Comparison of ENCODE assay signal across 8 mouse cellular contexts in genomic region chr19:37433895-37434262, GRCm38 (mm10). TPM values are rescaled to one million over a fixed set of nuclear protein-coding genes. Genes with fewer than 3 reads are reported as not detected.
DNase-seq lines count a peak whose midpoint lies in the region; ATAC-seq and TF ChIP-seq lines count a peak whose summit lies in the region.

No protein-coding gene starts in this region.

- peak overlapping the region; percentile 62 for H3K4me3 ChIP-seq in spleen, adult 2 months (ENCODE audit: extremely low read depth, insufficient read depth, insufficient read length)
- peak overlapping the region; percentile 57 for H3K4me3 ChIP-seq in embryonic facial prominence, embryonic 10.5 days
- H3K4me3 ChIP-seq in hindbrain, postnatal 0 days (ENCODE audit: low read length) = no peak overlapping the region
- peak overlapping the region; percentile 66 for H3K4me3 ChIP-seq in liver, embryonic 15.5 days (replicated peaks)

- peaks cover 6% of the 10 kb centered on the region for H3K36me3 ChIP-seq in spleen, adult 2 months (ENCODE audit: control insufficient read depth, insufficient read depth, low read length)
- H3K36me3 ChIP-seq in embryonic facial prominence, embryonic 10.5 days (replicated peaks) = no peaks in the 10 kb centered on the region
- no peaks in the 10 kb centered on the region for H3K36me3 ChIP-seq in hindbrain, postnatal 0 days (ENCODE audit: insufficient read depth, low read length)
- H3K36me3 ChIP-seq in liver, embryonic 15.5 days (replicated peaks) = no peaks in the 10 kb centered on the region

- no peak for DNase-seq in spleen, adult 2 months (ENCODE audit: low read depth in 1 of 2, low spot score in 2 of 2)
- no peak for DNase-seq in spleen, postnatal 14 days (ENCODE audit: low spot score in 2 of 2)
- peak; percentile 64 for DNase-seq in embryonic facial prominence, embryonic 10.5 days (ENCODE audit: low spot score)
- no peak for DNase-seq in hindbrain, postnatal 0 days (ENCODE audit: low spot score)
- peak; percentile 44 for DNase-seq in retina, embryonic 14.5 days (ENCODE audit: low spot score)
- DNase-seq in ovary, postnatal 36 days (ENCODE audit: low spot score) = no peak

- peaks cover 7% of the 10 kb centered on the region for H3K27me3 ChIP-seq in spleen, adult 2 months (ENCODE audit: control insufficient read depth, insufficient read depth, low read length)
- peaks cover 92% of the 10 kb centered on the region for H3K27me3 ChIP-seq in embryonic facial prominence, embryonic 10.5 days (replicated peaks; ENCODE audit: low read depth, poor library complexity, severe bottlenecking)
- peaks cover 57% of the 10 kb centered on the region for H3K27me3 ChIP-seq in hindbrain, postnatal 0 days (ENCODE audit: insufficient read depth, low read length)
- H3K27me3 ChIP-seq in liver, embryonic 15.5 days = peaks cover 83% of the 10 kb centered on the region

- H3K4me2 ChIP-seq in hindbrain, postnatal 0 days (ENCODE audit: low read depth, low read length) = peak overlapping the region; percentile 45
- H3K4me2 ChIP-seq in liver, embryonic 15.5 days = peak overlapping the region; percentile 79

- TF ChIP-seq CTCF in spleen, adult 2 months (IDR thresholded peaks at IDR 0.05; ENCODE audit: extremely low read depth, insufficient read depth, insufficient read length, insufficient replicate concordance) = no peak
- no peak for TF ChIP-seq CTCF in hindbrain, postnatal 0 days (IDR thresholded peaks at IDR 0.05; ENCODE audit: low read depth)

- no peak overlapping the region for H3K9ac ChIP-seq in hindbrain, postnatal 0 days (replicated peaks; ENCODE audit: low read length)
- H3K9ac ChIP-seq in liver, embryonic 15.5 days = peak overlapping the region; percentile 43

- peak overlapping the region; percentile 17; the same call in 1 of the 2 replicates for H3K27ac ChIP-seq in spleen, adult 2 months (ENCODE audit: insufficient read depth, low read length)
- H3K27ac ChIP-seq in embryonic facial prominence, embryonic 10.5 days (replicated peaks) = no peak overlapping the region
- no peak overlapping the region for H3K27ac ChIP-seq in hindbrain, postnatal 0 days
- peak overlapping the region; percentile 41 for H3K27ac ChIP-seq in liver, embryonic 15.5 days (replicated peaks)

- H3K9me3 ChIP-seq in embryonic facial prominence, embryonic 10.5 days = no peaks in the 10 kb centered on the region
- no peaks in the 10 kb centered on the region for H3K9me3 ChIP-seq in hindbrain, postnatal 0 days (ENCODE audit: low read length)
- H3K9me3 ChIP-seq in liver, embryonic 15.5 days (replicated peaks) = no peaks in the 10 kb centered on the region

- TF ChIP-seq POLR2A in spleen, adult 2 months (IDR thresholded peaks at IDR 0.05; ENCODE audit: low read depth, low read length) = no peak

- peaks cover 6% of the 10 kb centered on the region for H3K4me1 ChIP-seq in spleen, adult 2 months (ENCODE audit: control insufficient read depth, insufficient read depth, insufficient read length)
- peaks cover 26% of the 10 kb centered on the region for H3K4me1 ChIP-seq in embryonic facial prominence, embryonic 10.5 days
- no peaks in the 10 kb centered on the region for H3K4me1 ChIP-seq in hindbrain, postnatal 0 days (ENCODE audit: insufficient read depth, low read length)
- peaks cover 38% of the 10 kb centered on the region for H3K4me1 ChIP-seq in liver, embryonic 15.5 days (replicated peaks)

- 6% methylated on average over 14 of the region's 14 CpGs for WGBS in spleen, adult 2 months
- WGBS in embryonic facial prominence, embryonic 10.5 days = 1% methylated on average over 14 of the region's 14 CpGs
- 1% methylated on average over 14 of the region's 14 CpGs for WGBS in hindbrain, postnatal 0 days
- WGBS in liver, embryonic 15.5 days (ENCODE audit: insufficient replicate concordance) = 1% methylated on average over 14 of the region's 14 CpGs

- 0 out of 2 replicates have a peak, but pooled peaks have one; percentile 13 for ATAC-seq in hindbrain, postnatal 0 days
- peak; percentile 23; the same call in 1 of the 2 replicates for ATAC-seq in liver, embryonic 15.5 days (ENCODE audit: insufficient read depth)
- no peak for ATAC-seq in megakaryocyte progenitor cell, adult 5-6 weeks (replicated peaks; ENCODE audit: poor library complexity)

RNA-seq across cellular contexts. Expression of gene Hhex, which starts 0.7 kb away (rescaled TPM):
- 52.9 and 105 TPM in 2 replicates for polyA plus RNA-seq in spleen, adult 2 months (2012; rRNA removed)
- 5.3 and 5.7 TPM in 2 replicates for polyA plus RNA-seq in embryonic facial prominence, embryonic 10.5 days (2016; fragmentation: Nextera tagmentation; extraction: Ambion mirVana)
- 0.16 and 2.7 TPM in 2 replicates for total RNA-seq in hindbrain, postnatal 0 days (2014; rRNA removed)
- 4.2 and 4.7 TPM in 2 replicates for polyA plus RNA-seq in hindbrain, postnatal 0 days (2015; fragmentation: Nextera tagmentation; extraction: Ambion mirVana)
- 28.5 and 30.3 TPM in 2 replicates for polyA plus RNA-seq in liver, embryonic 15.5 days (2015; fragmentation: Nextera tagmentation; extraction: Ambion mirVana)
- total RNA-seq in megakaryocyte progenitor cell, adult 5-6 weeks (2015) = 87.2 and 88.1 TPM in 2 replicates
- total RNA-seq in megakaryocyte progenitor cell, adult 5-6 weeks (2017) = 28.2 and 29.9 TPM in 2 replicates

RNA-seq across cellular contexts. Expression of gene Kif11, which starts 57.7 kb away (rescaled TPM):
- polyA plus RNA-seq in spleen, adult 2 months (2012; rRNA removed) = 2.1 TPM in 2 replicates
- polyA plus RNA-seq in embryonic facial prominence, embryonic 10.5 days (2016; fragmentation: Nextera tagmentation; extraction: Ambion mirVana) = 86.0 and 87.4 TPM in 2 replicates
- total RNA-seq in hindbrain, postnatal 0 days (2014; rRNA removed) = 12.1 and 14.2 TPM in 2 replicates
- 10.1 and 10.9 TPM in 2 replicates for polyA plus RNA-seq in hindbrain, postnatal 0 days (2015; fragmentation: Nextera tagmentation; extraction: Ambion mirVana)
- 53.0 and 53.3 TPM in 2 replicates for polyA plus RNA-seq in liver, embryonic 15.5 days (2015; fragmentation: Nextera tagmentation; extraction: Ambion mirVana)
- total RNA-seq in megakaryocyte progenitor cell, adult 5-6 weeks (2015) = 113 and 116 TPM in 2 replicates
- total RNA-seq in megakaryocyte progenitor cell, adult 5-6 weeks (2017) = 160 and 187 TPM in 2 replicates

Comparison
In these comparisons a context has a peak if more than half of its experiments do, and no peak if none do; other contexts are left out.
1. DNase-seq: peak in embryonic facial prominence, embryonic 10.5 days (single experiment) and retina, embryonic 14.5 days (single experiment); none in spleen, adult 2 months (0 of 2), spleen, postnatal 14 days (0 of 2), hindbrain, postnatal 0 days (single experiment) and ovary, postnatal 36 days (single experiment).
2. H3K27ac ChIP-seq: peak in spleen, adult 2 months (single experiment) and liver, embryonic 15.5 days (single experiment); none in embryonic facial prominence, embryonic 10.5 days (single experiment) and hindbrain, postnatal 0 days (single experiment).